9 mouse cellular contexts compared by ENCODE assay signal in the genomic region with DNA sequence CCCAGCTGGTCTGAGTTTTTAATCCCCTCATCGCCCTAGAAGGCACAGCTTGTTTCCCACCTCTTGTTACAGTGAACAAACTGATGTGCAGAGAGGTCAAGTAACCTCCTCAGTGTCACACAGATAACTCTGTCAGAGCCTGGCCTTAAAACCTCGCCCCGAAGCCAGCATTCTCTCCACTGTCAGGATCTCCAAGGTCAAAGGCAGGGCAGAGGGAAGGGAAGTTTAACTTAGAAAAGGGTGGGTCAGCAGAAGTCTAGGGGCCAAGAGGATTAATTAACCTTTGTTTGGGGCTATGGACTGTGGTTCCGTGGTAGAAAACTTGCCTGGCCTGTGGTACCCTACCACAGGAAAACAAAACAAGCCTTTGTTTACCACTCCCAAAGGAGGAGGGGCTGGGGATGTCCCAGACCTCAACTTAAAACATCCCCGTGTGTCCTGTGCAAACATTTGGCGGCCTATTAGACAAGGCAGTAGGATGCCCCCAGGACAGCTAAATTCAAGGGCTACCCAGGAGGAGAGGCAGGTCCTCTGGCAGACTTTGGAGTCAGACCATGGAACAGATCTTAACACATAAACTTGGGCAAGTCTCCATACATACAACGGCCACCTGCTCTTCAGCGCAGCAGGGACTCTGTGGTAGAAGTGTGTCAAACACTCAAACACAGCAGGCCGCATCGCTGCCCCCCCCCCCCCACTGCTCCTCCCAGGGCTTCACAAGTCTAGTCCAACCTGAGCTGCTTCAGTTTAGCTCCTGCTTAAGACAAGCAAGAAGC. TPM values are rescaled to one million over a fixed set of nuclear protein-coding genes. Genes with fewer than 3 reads are reported as not detected.
DNase-seq lines count a peak whose midpoint lies in the region.
"Had no signal": no experiment of that assay in that cellular context is flagged by ENCODE, and none has a peak within 500 bp of the region (broad histone marks: within the 10 kb centered on the region; RNA-seq: fewer than 3 reads in every experiment).

No protein-coding gene starts in this region.

- intact Hi-C loops in heart, postnatal 36 days (cut with DNase I), result no loop called here

- peak; percentile 44 to 46 for DNase-seq in heart, adult 18-20 months
- no peak for DNase-seq in heart, postnatal 36 days
- peak; percentile 56 for DNase-seq in retina, postnatal 1 day
- DNase-seq in retina, embryonic 14.5 days (ENCODE audit: low spot score), result no peak
- peak; percentile 49 for DNase-seq in kidney, postnatal 14 days
- peak; percentile 55 to 70 for DNase-seq in thymus, postnatal 36 days
- DNase-seq in urinary bladder, adult 2 months (ENCODE audit: low spot score), result no peak
- DNase-seq in left cerebral cortex, adult 11 months (ENCODE audit: low spot score), result no peak

RNA-seq across cellular contexts. Expression of a gene that starts 2.5 kb away (rescaled TPM):
- 10 to 100 TPM; 47.8 to 50.4 TPM for total RNA-seq in heart, adult 18-20 months (2021)
- total RNA-seq in heart, postnatal 36 days (2021), result 10 to 100 TPM; 45.1 to 49.3 TPM
- polyA plus RNA-seq in urinary bladder, adult 2 months (2012; rRNA removed), result 20.4 and 25.4 TPM in 2 replicates

RNA-seq across cellular contexts. Expression of a gene that starts 44.9 kb away (rescaled TPM):
- total RNA-seq in heart, adult 18-20 months (2021), result 10 to 100 TPM; 12.2 to 14.5 TPM
- 10 to 100 TPM; 10.6 to 11.9 TPM for total RNA-seq in heart, postnatal 36 days (2021)
- 25.3 and 28.7 TPM in 2 replicates for polyA plus RNA-seq in urinary bladder, adult 2 months (2012; rRNA removed)

RNA-seq across cellular contexts. Expression of a gene that starts 45.2 kb away (rescaled TPM):
- total RNA-seq in heart, adult 18-20 months (2021), result under 1 TPM; 0.07 to 0.08 TPM
- total RNA-seq in heart, postnatal 36 days (2021), result under 1 TPM; 0.05 to 0.11 TPM
- 0.01 and 0.04 TPM in 2 replicates for polyA plus RNA-seq in urinary bladder, adult 2 months (2012; rRNA removed)
- total RNA-seq: gastrocnemius, adult 8-10 months had no signal

RNA-seq across cellular contexts. Expression of a gene that starts 46.4 kb away (rescaled TPM):
- 10 to 100 TPM in 1 of 2 experiments, 1 to 10 TPM in 1; 7.9 to 10.7 TPM for total RNA-seq in heart, adult 18-20 months (2021)
- 10 to 100 TPM in 1 of 2 experiments, 1 to 10 TPM in 1; 9.2 to 13.1 TPM for total RNA-seq in heart, postnatal 36 days (2021)
- 24.7 and 29.1 TPM in 2 replicates for polyA plus RNA-seq in urinary bladder, adult 2 months (2012; rRNA removed)

RNA-seq across cellular contexts. Expression of a gene that starts 46.7 kb away (rescaled TPM):
- total RNA-seq in heart, adult 18-20 months (2021), result 1 to 10 TPM; 7.8 to 8.0 TPM
- total RNA-seq in heart, postnatal 36 days (2021), result 1 to 10 TPM; 8.0 to 9.3 TPM
- 8.5 and 9.6 TPM in 2 replicates for polyA plus RNA-seq in urinary bladder, adult 2 months (2012; rRNA removed)

Comparison
In these comparisons a context has a peak if more than half of its experiments do, and no peak if none do; other contexts are left out.
1. DNase-seq: peak in heart, adult 18-20 months (2 of 2), retina, postnatal 1 day (single experiment), kidney, postnatal 14 days (single experiment) and thymus, postnatal 36 days (2 of 2); none in heart, postnatal 36 days (0 of 2), retina, embryonic 14.5 days (single experiment), urinary bladder, adult 2 months (single experiment) and left cerebral cortex, adult 11 months (single experiment).